Mouse (Mus musculus): ENCODE data around the gene Pigf. TPM values are rescaled to one million over a fixed set of nuclear protein-coding genes. Genes with fewer than 3 reads are reported as not detected.

The Pigf gene
- polyA plus RNA-seq, 1 experiment: 12.6 TPM

DNA sequence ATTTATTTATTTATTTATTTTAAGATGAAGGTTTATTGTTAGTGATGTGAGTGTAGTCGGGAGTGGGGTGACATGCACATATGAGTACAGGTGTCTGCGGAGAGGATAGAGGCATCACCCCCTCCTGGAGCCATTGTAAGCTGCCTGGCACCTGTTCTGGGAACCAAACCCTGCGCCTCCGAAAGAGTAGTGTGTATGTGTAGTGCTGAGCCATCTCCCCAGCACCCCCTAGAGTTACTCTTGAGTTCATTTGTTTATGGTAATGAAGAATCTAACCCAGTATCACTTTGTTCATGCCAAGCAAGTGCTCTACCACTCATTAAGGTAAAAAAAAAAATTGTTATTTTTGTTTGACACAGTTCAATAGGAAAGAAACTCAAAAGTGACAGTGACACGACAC lies 37.0 kb downstream of the Pigf start:
- no peak overlapping the region for H3K4me3 ChIP-seq (ENCODE audit: insufficient read depth, low read length)
- no peak for TF ChIP-seq CTCF (IDR thresholded peaks at IDR 0.05; ENCODE audit: low read depth, low read length)
- no peak for TF ChIP-seq POLR2A (IDR thresholded peaks at IDR 0.05; ENCODE audit: borderline replicate concordance, low read depth, low read length)
- no peak overlapping the region for H3K27ac ChIP-seq (ENCODE audit: insufficient read depth, low read depth, low read length)
- peaks cover 3% of the 10 kb centered on the region; the same call in 1 of the 2 replicates for H3K4me1 ChIP-seq (ENCODE audit: control insufficient read depth, insufficient read depth, low read length)

DNA sequence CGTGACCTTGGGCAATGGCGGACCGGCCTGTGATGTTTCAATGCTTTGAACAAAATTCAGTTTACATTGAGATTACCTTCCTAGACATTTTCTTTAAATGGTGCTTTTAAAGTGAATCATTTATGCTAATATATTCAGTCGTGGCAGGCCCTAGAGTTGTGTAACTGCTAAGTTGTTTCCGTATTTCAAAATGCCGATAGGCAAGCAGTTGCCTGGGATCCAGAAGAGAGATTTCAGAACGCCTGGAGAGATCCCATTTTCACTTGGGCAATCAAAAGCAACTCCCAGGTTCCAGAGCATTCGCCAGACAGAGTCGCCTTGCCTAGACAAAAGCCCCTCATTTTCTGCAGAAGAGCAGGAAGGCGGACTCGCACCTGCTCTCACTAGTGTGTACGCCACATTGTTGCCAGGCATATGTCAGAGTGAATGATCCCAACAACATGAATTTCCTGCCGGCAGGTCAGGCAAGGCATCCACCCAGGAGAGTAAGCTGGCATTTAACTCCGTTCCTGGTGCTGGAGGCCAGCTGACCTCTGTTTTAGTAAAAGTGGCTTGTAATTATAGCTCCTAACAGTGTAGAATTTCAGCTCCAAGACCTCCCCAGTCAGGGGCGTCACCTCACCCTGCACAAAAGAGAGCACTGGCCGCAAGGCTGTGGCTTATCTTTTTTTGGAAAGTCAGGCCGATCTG lies 38.6 kb downstream of the Pigf start:
- TF ChIP-seq CTCF (IDR thresholded peaks at IDR 0.05; ENCODE audit: low read depth, low read length) (no peak), POLR2A (IDR thresholded peaks at IDR 0.05; ENCODE audit: borderline replicate concordance, low read depth, low read length) (no peak)
- Histone ChIP-seq H3K4me1 (ENCODE audit: control insufficient read depth, insufficient read depth, low read length) (peaks cover 3% of the 10 kb centered on the region; the same call in 1 of the 2 replicates), H3K4me3 (ENCODE audit: insufficient read depth, low read length) (no peak overlapping the region), H3K27ac (ENCODE audit: insufficient read depth, low read depth, low read length) (no peak overlapping the region)

DNA sequence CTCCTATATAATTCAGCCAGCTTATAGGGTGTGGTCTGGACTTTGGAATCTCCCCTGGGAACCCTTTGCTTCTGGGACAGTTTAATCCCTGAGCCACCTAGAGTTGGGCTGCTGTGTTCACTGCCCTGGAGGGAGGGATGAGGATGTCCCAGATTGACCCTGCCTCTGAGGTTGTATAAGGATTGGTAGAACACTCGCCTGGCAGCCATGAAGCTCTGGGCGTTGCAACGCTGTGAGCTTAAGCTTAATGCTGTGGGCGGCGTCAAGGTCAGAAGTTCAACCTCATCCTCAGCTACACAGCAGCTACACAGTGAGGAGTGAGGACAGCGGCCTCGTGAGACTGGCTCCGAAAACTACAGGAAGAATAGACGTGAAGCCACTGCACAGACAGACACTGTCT lies 42.7 kb downstream of the Pigf start:
- Histone ChIP-seq H3K4me1 (ENCODE audit: control insufficient read depth, insufficient read depth, low read length) (peaks cover 13% of the 10 kb centered on the region), H3K27ac (ENCODE audit: insufficient read depth, low read depth, low read length) (no peak overlapping the region), H3K4me3 (ENCODE audit: insufficient read depth, low read length) (no peak overlapping the region)
- TF ChIP-seq POLR2A (IDR thresholded peaks at IDR 0.05; ENCODE audit: borderline replicate concordance, low read depth, low read length): no peak
- TF ChIP-seq CTCF (IDR thresholded peaks at IDR 0.05; ENCODE audit: low read depth, low read length): no peak

DNA sequence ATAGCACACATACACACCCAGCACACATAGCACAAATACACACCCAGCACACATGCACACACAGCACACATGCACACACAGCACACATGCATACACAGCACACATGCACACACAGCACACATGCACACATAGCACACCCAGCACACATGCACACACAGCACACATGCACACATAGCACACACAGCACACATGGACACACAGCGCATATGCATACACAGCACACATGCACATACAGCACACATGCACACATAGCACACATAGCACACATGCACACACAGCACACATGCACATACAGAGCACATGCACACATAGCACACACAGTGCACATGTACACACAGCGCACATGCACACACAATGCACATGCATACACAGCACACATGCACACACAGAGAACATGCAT lies 43.5 kb downstream of the Pigf start:
- H3K4me1 ChIP-seq (ENCODE audit: control insufficient read depth, insufficient read depth, low read length): peaks cover 16% of the 10 kb centered on the region
- TF ChIP-seq CTCF (IDR thresholded peaks at IDR 0.05; ENCODE audit: low read depth, low read length) (no peak), POLR2A (IDR thresholded peaks at IDR 0.05; ENCODE audit: borderline replicate concordance, low read depth, low read length) (no peak)
- H3K27ac ChIP-seq (ENCODE audit: insufficient read depth, low read depth, low read length): no peak overlapping the region
- no peak overlapping the region for H3K4me3 ChIP-seq (ENCODE audit: insufficient read depth, low read length)

DNA sequence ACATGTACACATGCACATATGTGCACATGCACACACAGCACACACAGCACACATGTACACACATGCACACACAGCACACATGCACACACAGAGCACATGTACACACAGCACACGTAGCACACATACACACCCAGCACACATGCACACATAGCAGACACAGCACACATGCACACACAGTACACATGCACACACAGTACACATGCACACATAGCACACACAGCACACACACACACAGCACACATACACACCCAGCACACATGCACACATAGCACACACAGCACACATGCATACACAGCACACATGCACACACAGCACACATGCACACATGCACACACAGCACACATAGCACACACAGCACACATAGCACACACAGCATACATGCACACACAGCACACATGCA lies 44.0 kb downstream of the Pigf start:
- H3K4me3 ChIP-seq (ENCODE audit: insufficient read depth, low read length): no peak overlapping the region
- H3K27ac ChIP-seq (ENCODE audit: insufficient read depth, low read depth, low read length): no peak overlapping the region
- TF ChIP-seq CTCF (IDR thresholded peaks at IDR 0.05; ENCODE audit: low read depth, low read length): no peak
- TF ChIP-seq POLR2A (IDR thresholded peaks at IDR 0.05; ENCODE audit: borderline replicate concordance, low read depth, low read length): no peak
- H3K4me1 ChIP-seq (ENCODE audit: control insufficient read depth, insufficient read depth, low read length): peaks cover 21% of the 10 kb centered on the region

DNA sequence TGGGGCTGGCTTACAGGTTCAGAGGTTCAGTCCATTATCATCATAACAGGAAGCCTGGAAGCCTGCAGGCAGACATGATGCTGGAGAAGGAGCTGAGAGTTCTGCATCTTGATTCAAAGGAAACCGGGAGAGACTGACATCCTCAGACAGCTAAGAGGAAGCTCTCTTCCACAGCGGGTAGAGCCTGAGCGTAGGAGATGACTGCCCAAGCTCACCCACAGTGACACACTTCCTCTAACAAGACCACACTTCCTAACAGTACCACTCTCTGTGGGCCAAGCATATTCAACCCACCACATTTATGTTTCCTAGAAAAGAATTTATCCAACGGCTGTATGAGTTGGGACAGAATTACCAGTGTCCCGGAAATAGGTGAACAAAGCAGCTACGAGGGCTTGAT lies 46.7 kb downstream of the Pigf start:
- TF ChIP-seq CTCF (IDR thresholded peaks at IDR 0.05; ENCODE audit: low read depth, low read length) (no peak), POLR2A (IDR thresholded peaks at IDR 0.05; ENCODE audit: borderline replicate concordance, low read depth, low read length) (no peak)
- peak overlapping the region; percentile 70 for H3K27ac ChIP-seq (ENCODE audit: insufficient read depth, low read depth, low read length)
- H3K4me1 ChIP-seq (ENCODE audit: control insufficient read depth, insufficient read depth, low read length): peaks cover 31% of the 10 kb centered on the region
- H3K4me3 ChIP-seq (ENCODE audit: insufficient read depth, low read length): no peak overlapping the region

DNA sequence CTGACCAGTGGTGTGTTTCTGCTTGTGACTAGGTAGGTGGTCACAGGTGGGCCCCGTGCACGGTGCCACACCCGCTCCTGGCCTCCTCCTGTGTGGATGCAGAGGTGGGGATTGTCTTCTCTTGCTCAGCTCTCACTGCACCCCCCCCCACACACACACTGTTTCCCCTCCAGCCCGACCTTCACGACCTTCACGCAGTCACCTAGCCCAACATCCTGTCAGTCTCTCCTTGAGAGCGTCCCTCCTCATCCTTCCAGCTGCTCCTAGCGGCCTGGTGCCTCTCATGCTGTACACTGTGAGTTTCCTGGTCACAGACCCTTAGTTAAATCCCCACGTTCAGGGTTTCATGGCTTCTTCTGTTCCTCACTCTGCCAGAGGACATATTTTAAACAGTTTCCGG lies 48.8 kb downstream of the Pigf start:
- peak overlapping the region; percentile 78 for H3K27ac ChIP-seq (ENCODE audit: insufficient read depth, low read depth, low read length)
- TF ChIP-seq CTCF (IDR thresholded peaks at IDR 0.05; ENCODE audit: low read depth, low read length): no peak
- no peak for TF ChIP-seq POLR2A (IDR thresholded peaks at IDR 0.05; ENCODE audit: borderline replicate concordance, low read depth, low read length)
- H3K4me3 ChIP-seq (ENCODE audit: insufficient read depth, low read length): no peak overlapping the region
- peaks cover 50% of the 10 kb centered on the region for H3K4me1 ChIP-seq (ENCODE audit: control insufficient read depth, insufficient read depth, low read length)

DNA sequence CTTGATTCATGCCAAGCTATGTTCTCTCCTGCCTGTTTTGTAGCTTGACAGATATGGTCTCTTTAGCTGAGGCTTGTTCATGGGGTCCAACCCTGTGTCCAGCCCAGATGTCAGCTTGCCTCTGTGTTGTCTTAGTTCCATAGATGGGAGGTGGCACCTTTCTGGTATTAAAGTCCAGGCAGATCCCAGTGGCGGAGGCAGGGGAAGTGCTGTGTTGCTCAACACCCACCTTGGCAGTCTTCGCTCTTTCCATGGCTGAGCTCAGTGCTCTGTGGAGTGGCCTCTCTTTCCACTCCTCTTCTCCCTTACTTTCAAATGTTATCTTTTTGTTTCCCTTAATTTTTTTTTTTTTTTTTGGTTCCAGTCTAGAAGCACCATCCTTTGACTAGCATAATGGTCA lies 52.1 kb downstream of the Pigf start:
- TF ChIP-seq CTCF (IDR thresholded peaks at IDR 0.05; ENCODE audit: low read depth, low read length) (no peak), POLR2A (IDR thresholded peaks at IDR 0.05; ENCODE audit: borderline replicate concordance, low read depth, low read length) (no peak)

DNA sequence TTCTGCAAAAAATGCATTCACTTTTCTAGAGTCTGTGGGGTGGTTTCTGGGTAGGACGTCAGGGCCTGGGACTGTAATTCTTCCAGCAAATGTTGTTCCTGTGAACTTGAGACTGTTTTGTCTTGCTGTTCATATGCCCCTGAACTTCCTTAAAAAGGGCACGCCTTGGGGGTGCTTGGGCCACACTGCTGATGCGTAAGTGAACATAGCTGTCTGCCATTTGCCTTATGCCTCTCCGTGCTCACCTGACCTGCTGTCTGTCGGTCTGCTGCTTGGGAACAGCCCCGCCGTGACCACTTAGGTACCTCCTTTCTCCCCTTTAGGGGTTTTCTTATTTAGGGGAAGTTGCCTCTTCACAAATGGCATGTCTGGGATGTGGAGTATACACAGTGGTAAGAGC lies 53.3 kb downstream of the Pigf start:
- H3K4me1 ChIP-seq (ENCODE audit: control insufficient read depth, insufficient read depth, low read length): peaks cover 80% of the 10 kb centered on the region
- peak overlapping the region; percentile 83 for H3K27ac ChIP-seq (ENCODE audit: insufficient read depth, low read depth, low read length)
- no peak for TF ChIP-seq CTCF (IDR thresholded peaks at IDR 0.05; ENCODE audit: low read depth, low read length)
- no peak for TF ChIP-seq POLR2A (IDR thresholded peaks at IDR 0.05; ENCODE audit: borderline replicate concordance, low read depth, low read length)
- no peak overlapping the region for H3K4me3 ChIP-seq (ENCODE audit: insufficient read depth, low read length)

More for the DNA sequence above, 52.1 kb downstream of the Pigf start:
- Histone ChIP-seq H3K4me3 (ENCODE audit: insufficient read depth, low read length) (no peak overlapping the region), H3K4me1 (ENCODE audit: control insufficient read depth, insufficient read depth, low read length) (peaks cover 75% of the 10 kb centered on the region), H3K27ac (ENCODE audit: insufficient read depth, low read depth, low read length) (peak overlapping the region; percentile 83)

DNA sequence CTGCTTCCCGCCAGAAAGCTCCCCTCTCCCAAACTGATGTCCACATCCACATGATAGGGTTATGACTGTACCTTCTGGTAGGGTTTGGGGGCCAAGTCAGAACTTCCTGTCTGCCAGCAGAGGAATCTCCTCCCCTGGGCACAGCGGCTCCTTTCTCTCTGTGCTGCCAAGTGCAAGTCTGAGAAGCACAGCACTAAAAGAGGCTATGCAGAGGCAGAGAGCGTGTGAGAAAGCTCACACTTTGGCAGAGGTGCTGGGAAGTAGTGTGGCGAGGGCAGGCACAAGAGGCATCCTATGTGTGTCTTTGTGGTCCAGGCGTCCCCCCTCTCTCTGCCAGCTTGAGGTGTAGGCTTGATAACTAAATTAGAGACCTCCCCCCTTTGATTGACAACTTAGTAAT lies 54.2 kb downstream of the Pigf start:
- H3K4me1 ChIP-seq (ENCODE audit: control insufficient read depth, insufficient read depth, low read length): peaks cover 76% of the 10 kb centered on the region
- peak overlapping the region; percentile 83 for H3K27ac ChIP-seq (ENCODE audit: insufficient read depth, low read depth, low read length)
- H3K4me3 ChIP-seq (ENCODE audit: insufficient read depth, low read length): no peak overlapping the region
- no peak for TF ChIP-seq POLR2A (IDR thresholded peaks at IDR 0.05; ENCODE audit: borderline replicate concordance, low read depth, low read length)
- TF ChIP-seq CTCF (IDR thresholded peaks at IDR 0.05; ENCODE audit: low read depth, low read length): no peak

Data from bone marrow macrophage, adult 2 months (primary cell).